Mouse (Mus musculus) brain, adult 10 weeks (tissue): Measurements from ENCODE around the gene Zranb3. TPM values are rescaled to one million over a fixed set of nuclear protein-coding genes. Genes with fewer than 3 reads are reported as not detected.

Experiments used
- polyA plus RNA-seq: library from polyadenylated mRNA; stranded (reverse); fragments of 350-450 nt; fragmentation: Illumina TruSeq; extraction: RNeasy Lipid Tissue Mini Kit (QIAGEN cat#74804); gene quantifications from one replicate; pipeline ENCODE4 v1.2.3, GENCODE M21; 2015; ENCODE audit warnings: low read depth, low replicate concordance

Gene Zranb3
- polyA plus RNA-seq, result 4.2 TPM

GRCm38 (mm10) chr1:128102641-128103461 is at the start of gene Zranb3, which contains the start of gene R3hdm1:
TSS of gene Zranb3 (minus strand) at chr1:128103047.
TSS of gene R3hdm1 (plus strand) at chr1:128103301.

Other genes with a start within 250 kb of the Zranb3 start
- gene Map3k19, start 248.0 kb downstream of the Zranb3 start, polyA plus RNA-seq, result 2.9 TPM
- 58.1 TPM for gene Rab3gap1, start 234.3 kb downstream of the Zranb3 start, polyA plus RNA-seq
- 249 TPM for gene R3hdm1, start 254 bp upstream of the Zranb3 start, polyA plus RNA-seq
- gene Ubxn4, start 140.9 kb upstream of the Zranb3 start, polyA plus RNA-seq, result 43.7 TPM
- gene Lct, start 225.3 kb upstream of the Zranb3 start, polyA plus RNA-seq, result 1.9 TPM